Mouse (Mus musculus) CD8-positive naive resting alpha-beta T cell, adult 57 days (primary cell): ENCODE measurements around the gene Abcc3. TPM values are rescaled to one million over a fixed set of nuclear protein-coding genes. Genes with fewer than 3 reads are reported as not detected.

Source experiments
- total RNA-seq: library from RNA; stranded (reverse); gene quantifications from one replicate; pipeline ENCODE4 v1.2.4, GENCODE M21; 2023

Abcc3 gene
- total RNA-seq, result 4.5 TPM

GRCm38 (mm10) chr11:94392672-94393109 is at the start of gene Abcc3:
Abcc3 (minus strand) TSS chr11:94392997.

DNA sequence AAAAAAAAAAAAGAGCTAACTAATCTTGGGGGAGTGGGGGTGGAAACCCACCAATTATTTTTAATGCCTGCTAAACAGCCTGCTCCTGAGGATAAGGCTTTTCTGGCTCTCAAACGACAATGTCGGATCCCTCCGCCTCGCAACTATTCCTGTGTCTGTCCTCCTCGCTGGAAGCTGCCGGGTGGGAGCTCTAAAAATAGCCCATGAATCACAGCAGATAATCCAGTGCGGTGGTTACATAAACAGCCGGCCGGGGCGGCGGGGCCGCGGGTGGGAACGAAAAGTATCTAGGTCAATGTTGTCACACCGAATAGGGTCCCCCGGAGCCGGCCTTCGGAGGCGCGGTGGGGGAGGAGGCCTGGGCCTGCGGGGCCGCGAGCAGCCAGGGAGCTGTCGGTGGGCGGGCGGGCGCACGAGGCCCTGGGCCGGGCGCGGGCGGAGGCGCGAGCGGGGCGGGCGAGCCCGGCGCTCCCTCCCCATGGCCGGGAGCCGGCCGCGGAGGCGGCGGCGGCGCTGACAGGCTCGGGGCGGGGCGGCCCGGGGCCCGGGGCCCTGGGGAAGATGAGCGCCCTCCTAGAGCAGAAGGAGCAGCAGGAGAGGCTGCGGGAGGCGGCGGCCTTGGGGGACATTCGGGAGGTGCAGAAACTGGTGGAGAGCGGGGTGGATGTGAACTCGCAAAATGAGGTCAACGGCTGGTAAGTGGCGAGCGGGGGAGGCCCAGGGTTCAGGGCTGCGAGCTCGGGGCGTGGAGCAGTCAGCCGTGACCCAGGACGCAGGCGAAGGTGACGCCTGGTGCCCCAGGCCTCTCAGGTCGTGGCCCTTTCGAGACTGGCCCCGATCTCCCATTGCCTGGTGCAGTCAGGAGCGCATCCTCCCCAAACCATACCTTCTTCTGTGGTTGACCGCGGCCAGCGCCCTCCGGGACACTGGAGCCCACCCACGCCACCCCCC is 64.8 kb downstream of the Abcc3 start, which contains the start of gene Ankrd40:
Gene Ankrd40, plus strand, starts transcription at position 309 of the 951 bp plus-strand sequence.

GRCm38 (mm10) chr11:94321931-94322400 is 70.8 kb downstream of the Abcc3 start, which contains the start of gene Luc7l3:
Luc7l3 (minus strand) TSS chr11:94321988.

Other genes starting within 250 kb of the Abcc3 start
- 97.6 TPM for gene Tob1, start 181.5 kb downstream of the Abcc3 start, total RNA-seq
- gene Wfikkn2, start 147.0 kb downstream of the Abcc3 start, total RNA-seq, result 1.1 TPM
- gene Gm21885, start 111.1 kb downstream of the Abcc3 start, total RNA-seq, result not detected
- gene Luc7l3, start 71.0 kb downstream of the Abcc3 start, total RNA-seq, result 108 TPM
- 49.0 TPM for gene Ankrd40, start 65.0 kb downstream of the Abcc3 start, total RNA-seq
- not detected for gene Cacna1g, start 81.2 kb upstream of the Abcc3 start, total RNA-seq
- gene Spata20, start 93.2 kb upstream of the Abcc3 start, total RNA-seq, result not detected
- gene Epn3, start 107.0 kb upstream of the Abcc3 start, total RNA-seq, result not detected
- gene Mycbpap, start 128.7 kb upstream of the Abcc3 start, total RNA-seq, result not detected
- 5.4 TPM for gene Rsad1, start 156.3 kb upstream of the Abcc3 start, total RNA-seq
- gene Chad, start 172.1 kb upstream of the Abcc3 start, total RNA-seq, result not detected
- gene Acsf2, start 208.9 kb upstream of the Abcc3 start, total RNA-seq, result 27.1 TPM
- 55.8 TPM for gene Lrrc59, start 236.8 kb upstream of the Abcc3 start, total RNA-seq